Mouse (Mus musculus): ENCODE data around the gene Prg2.

GRCm38 (mm10) chr2:84937491-84938150 lies 42.6 kb upstream of the Prg2 start:
- TF ChIP-seq CTCF (IDR thresholded peaks at IDR 0.05; ENCODE audit: low read depth) = no peak
- TF ChIP-seq EP300 (optimal IDR thresholded peaks at IDR 0.05) = no peak

All from stomach, postnatal 0 days (tissue).